Mouse (Mus musculus) ES-Bruce4 (cell line): ENCODE data around the gene Slc30a7.

Source experiments
- CTCF ChIP-seq: IDR thresholded peaks from one replicate; pipeline ENCODE4 v1.8.1; 2011; ENCODE audit warnings: low read depth, low read length
- EP300 ChIP-seq: IDR thresholded peaks from 2 replicates; pipeline ENCODE4 v1.6.1; 2011; ENCODE audit warnings: low read depth, low read length; ENCODE audit not compliant: insufficient read depth

DNA sequence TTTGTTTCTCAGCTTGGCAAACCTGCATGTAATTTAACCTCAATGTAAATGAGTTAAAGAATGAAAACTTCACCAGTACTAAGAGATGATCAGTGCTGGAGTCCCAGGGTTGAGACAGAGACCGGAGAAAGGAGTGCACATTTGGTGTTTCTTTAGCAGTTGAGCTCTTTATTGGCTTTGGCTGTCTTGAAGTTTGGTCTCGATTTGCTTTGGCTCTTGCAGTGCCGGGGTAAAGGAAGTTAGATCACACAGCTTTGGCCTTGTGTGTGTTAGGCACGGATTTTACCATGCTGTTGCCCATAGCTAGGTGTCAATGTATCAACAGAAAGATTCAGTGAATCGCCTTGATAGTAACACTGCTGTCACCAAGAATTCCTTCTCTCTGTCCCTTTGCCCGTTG, 75.5 kb downstream of the Slc30a7 start:
- TF ChIP-seq CTCF = no peak
- TF ChIP-seq EP300 = no peak
